10 mouse cellular contexts compared by ENCODE assay signal in the genomic region with DNA sequence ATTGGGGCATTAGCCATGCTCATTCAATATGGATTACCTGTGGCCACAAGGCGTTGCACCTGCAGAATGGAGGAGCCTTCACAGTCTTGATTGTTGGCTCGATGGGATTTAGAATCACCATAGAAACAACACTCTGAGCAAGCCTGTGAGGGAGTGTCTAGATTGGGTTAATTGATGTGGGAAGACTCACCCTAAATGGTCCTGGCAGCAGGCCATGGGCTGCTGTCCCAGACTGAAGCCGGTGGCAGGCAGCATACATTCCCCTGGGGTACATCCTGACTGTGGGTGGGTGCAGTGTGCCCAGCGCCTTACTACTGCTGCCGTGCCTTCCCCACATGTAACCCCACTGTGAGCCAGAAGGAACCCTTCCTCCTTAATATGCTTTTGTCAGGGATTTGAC. TPM values are rescaled to one million over a fixed set of nuclear protein-coding genes. Genes with fewer than 3 reads are reported as not detected.
A peak's percentile ranks its signal among the peaks of the same experiment; 100 is the strongest.
DNase-seq lines count a peak whose midpoint lies in the region; ATAC-seq lines count a peak whose summit lies in the region.
"Had no signal": no experiment of that assay in that cellular context is flagged by ENCODE, and none has a peak within 500 bp of the region (broad histone marks: within the 10 kb centered on the region; RNA-seq: fewer than 3 reads in every experiment).

No protein-coding gene starts in this region.

- H3K9ac ChIP-seq in midbrain, embryonic 13.5 days (replicated peaks): no peak overlapping the region
- H3K9ac ChIP-seq: liver, embryonic 15.5 days had no signal

- 49% methylated on average over 5 of the region's 5 CpGs for WGBS in midbrain, embryonic 13.5 days

- no peak overlapping the region for H3K27ac ChIP-seq in midbrain, embryonic 13.5 days
- H3K27ac ChIP-seq: liver, embryonic 15.5 days had no signal

- H3K9me3 ChIP-seq in midbrain, embryonic 13.5 days: no peaks in the 10 kb centered on the region
- H3K9me3 ChIP-seq: liver, embryonic 15.5 days had no signal

- H3K4me3 ChIP-seq in midbrain, embryonic 13.5 days (replicated peaks): no peak overlapping the region
- H3K4me3 ChIP-seq: liver, embryonic 15.5 days had no signal

- ATAC-seq in midbrain, embryonic 13.5 days: peak; percentile 56; the same call in 1 of the 2 replicates

- no peaks in the 10 kb centered on the region for H3K36me3 ChIP-seq in midbrain, embryonic 13.5 days
- H3K36me3 ChIP-seq: liver, embryonic 15.5 days had no signal

- H3K27me3 ChIP-seq in midbrain, embryonic 13.5 days: no peaks in the 10 kb centered on the region
- H3K27me3 ChIP-seq: liver, embryonic 15.5 days had no signal

- no peak overlapping the region for H3K4me2 ChIP-seq in midbrain, embryonic 13.5 days (replicated peaks)
- H3K4me2 ChIP-seq: liver, embryonic 15.5 days had no signal

- DNase-seq in heart, postnatal 14 days: peak; percentile 31 to 39
- DNase-seq in heart, postnatal 36 days: no peak
- DNase-seq in testis, postnatal 10 days (ENCODE audit: low spot score): peak; percentile 50
- DNase-seq in testis, postnatal 14 days (ENCODE audit: low spot score): no peak
- no peak for DNase-seq in spleen, postnatal 14 days (ENCODE audit: low spot score in 2 of 2)
- DNase-seq in thymus, postnatal 14 days: no peak
- DNase-seq in heart, adult 9 months (ENCODE audit: low spot score in 2 of 2): no peak
- DNase-seq: thymus, postnatal 4 days had no signal

- peaks cover 27% of the 10 kb centered on the region for H3K4me1 ChIP-seq in midbrain, embryonic 13.5 days (replicated peaks)
- H3K4me1 ChIP-seq: liver, embryonic 15.5 days had no signal

- intact Hi-C loops in heart, postnatal 14 days (cut with DNase I): no loop called here
- intact Hi-C loops in heart, postnatal 36 days (cut with DNase I): no loop called here

RNA-seq across cellular contexts. Expression of a gene that starts 38.3 kb away (rescaled TPM):
- 1 to 10 TPM; 3.9 to 4.3 TPM for total RNA-seq in heart, postnatal 14 days (2021)
- total RNA-seq in heart, postnatal 36 days (2021): 1 to 10 TPM; 2.5 TPM
- polyA plus RNA-seq in midbrain, embryonic 13.5 days (2015; fragmentation: Nextera tagmentation; extraction: Ambion mirVana): 1.2 and 1.7 TPM in 2 replicates

Comparison
In these comparisons a context has a peak if more than half of its experiments do, and no peak if none do; other contexts are left out.
1. DNase-seq: peak in heart, postnatal 14 days (2 of 2) and testis, postnatal 10 days (single experiment); none in heart, postnatal 36 days (0 of 2), testis, postnatal 14 days (single experiment), spleen, postnatal 14 days (0 of 2), thymus, postnatal 14 days (single experiment) and heart, adult 9 months (0 of 2).